Mouse (Mus musculus): ENCODE measurements around the gene Dnah8. TPM values are rescaled to one million over a fixed set of nuclear protein-coding genes. Genes with fewer than 3 reads are reported as not detected.
A peak's percentile ranks its signal among the peaks of the same experiment; 100 is the strongest.

Dnah8 gene
- total RNA-seq, 2 experiments from 2014 or later = 3.0 to 3.8 TPM

GRCm38 (mm10) chr17:30859989-30860585, 235.9 kb downstream of the Dnah8 start:
- intact Hi-C loops (cut with DNase I) = no loop called here
- DNase-seq = no peak

GRCm38 (mm10) chr17:30860606-30861005, 236.5 kb downstream of the Dnah8 start:
- intact Hi-C loops (cut with DNase I) = no loop called here
- DNase-seq = no peak

- no peak for DNase-seq
- intact Hi-C loops (cut with DNase I) = no loop called here
These were observed 242.1 kb downstream of the Dnah8 start for GRCm38 (mm10) chr17:30866281-30866680.

- peak; percentile 22 to 23 for DNase-seq
- intact Hi-C loops (cut with DNase I) = no loop called here
These were observed 242.8 kb downstream of the Dnah8 start for GRCm38 (mm10) chr17:30866966-30867365.

GRCm38 (mm10) chr17:30871040-30871439, 246.9 kb downstream of the Dnah8 start:
- intact Hi-C loops (cut with DNase I) = no loop called here

DNA sequence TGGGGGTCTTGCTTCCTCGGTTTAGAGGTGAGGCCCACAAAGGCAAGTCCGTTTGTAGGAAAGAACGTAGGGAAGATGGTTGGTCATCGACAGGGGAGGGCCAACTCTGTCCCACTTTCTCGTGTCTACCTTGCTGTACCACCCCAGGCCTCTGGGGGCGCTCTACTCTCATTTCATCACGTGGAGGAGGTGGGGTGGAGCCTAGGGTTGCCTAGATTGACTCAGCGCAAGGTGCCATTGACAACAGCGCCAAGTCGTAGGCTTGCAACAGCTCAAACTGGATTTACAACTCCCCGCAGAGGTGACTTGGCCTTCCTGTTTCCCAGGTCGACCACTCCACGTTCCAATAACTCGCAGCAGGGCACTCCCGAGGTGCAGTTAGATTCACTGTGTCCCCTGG, 250.1 kb downstream of the Dnah8 start:
- intact Hi-C loops (cut with DNase I) = no loop called here
- peak in 1 of 2 experiments; percentile 16 for DNase-seq

More at GRCm38 (mm10) chr17:30871040-30871439, 246.9 kb downstream of the Dnah8 start:
- no peak for DNase-seq

DNA sequence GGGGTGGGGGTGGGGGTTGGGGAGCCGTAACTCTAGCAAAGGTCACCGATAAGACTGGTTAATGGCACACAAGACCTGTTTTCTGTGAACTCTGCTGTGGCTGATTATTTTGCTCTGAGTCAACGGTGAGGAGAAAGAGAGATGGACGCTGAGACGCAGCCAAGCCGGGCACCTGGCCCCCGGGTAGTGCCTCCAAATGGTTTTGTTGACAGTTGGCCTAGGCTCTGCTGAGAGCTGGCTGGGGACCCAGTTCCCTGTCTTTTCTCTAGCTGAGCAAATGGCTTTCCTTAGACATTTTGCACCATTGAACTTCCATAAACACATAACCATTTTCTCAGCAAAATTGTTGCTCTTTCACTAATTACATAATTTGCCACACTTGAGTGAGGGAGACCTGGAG, 253.3 kb downstream of the Dnah8 start:
- intact Hi-C loops (cut with DNase I) = no loop called here
- DNase-seq = no peak

DNA sequence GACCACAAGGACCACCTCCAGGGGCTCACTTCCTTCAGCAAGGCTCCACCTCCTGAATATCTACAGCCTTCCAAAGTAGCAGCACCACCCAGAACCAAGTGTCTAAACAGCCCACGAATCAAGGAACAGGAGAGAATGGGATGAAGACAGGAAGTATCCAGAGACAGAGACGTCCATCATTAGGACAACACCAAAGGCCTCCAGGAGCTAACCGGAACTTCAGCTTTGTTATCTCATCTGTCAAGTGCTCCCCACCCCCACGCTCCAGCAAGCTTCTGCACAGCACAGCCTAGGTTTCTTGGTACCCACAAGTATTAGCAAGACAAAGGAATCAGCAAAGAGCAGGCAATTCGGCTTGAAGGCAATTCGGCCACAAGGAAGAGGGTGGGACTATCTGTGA, 254.5 kb downstream of the Dnah8 start:
- DNase-seq = no peak
- intact Hi-C loops (cut with DNase I) = no loop called here

DNA sequence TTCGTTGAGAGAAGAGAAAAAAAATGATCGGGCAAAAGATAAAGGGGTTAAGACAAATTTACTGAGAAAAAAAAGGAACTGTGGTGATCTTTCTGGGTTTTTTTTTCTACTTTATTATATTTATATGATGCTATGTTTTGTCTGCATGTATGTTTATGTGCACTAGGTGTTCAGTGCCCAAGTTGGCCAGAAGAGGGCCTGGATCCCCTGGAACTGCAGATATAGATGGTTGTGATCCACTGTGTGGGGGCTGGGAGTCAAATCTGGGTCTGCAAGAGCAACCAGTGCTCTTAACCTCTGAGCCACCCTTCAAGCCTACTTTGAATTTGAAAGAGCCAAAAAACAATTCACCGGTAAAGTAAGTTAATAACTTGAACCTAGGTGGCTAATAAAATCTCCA, 256.2 kb downstream of the Dnah8 start:
- intact Hi-C loops (cut with DNase I) = loop anchor here (2.0 kb wide), 1 partner anchor 502 kb away; no protein-coding TSS in a partner anchor

DNA sequence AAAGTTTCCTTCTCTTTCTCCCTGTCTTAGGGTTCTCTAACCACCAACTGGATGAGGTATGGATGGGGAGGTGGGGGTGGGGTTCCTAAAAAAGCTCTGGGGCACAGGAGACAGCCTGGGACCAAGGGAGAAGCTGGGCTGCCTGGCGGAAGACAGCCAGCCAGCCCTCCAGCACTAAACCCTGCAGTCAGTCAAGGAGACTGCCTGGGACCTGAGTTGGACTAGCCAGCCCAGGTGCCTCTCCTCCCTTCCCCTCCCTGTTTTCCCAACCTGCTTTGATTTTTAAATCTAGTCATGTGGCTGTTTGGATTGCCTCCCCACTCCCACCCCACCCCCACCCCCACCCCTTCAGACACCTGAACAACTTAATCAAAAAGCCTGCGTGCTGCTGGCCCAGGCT, 256.8 kb downstream of the Dnah8 start:
- no peak for DNase-seq
- intact Hi-C loops (cut with DNase I) = loop anchor here (2.0 kb wide), 1 partner anchor 502 kb away; no protein-coding TSS in a partner anchor

More for the DNA sequence above, 256.2 kb downstream of the Dnah8 start:
- no peak for DNase-seq

GRCm38 (mm10) chr17:30882206-30882605, 258.1 kb downstream of the Dnah8 start:
- peak; percentile 22 to 34 for DNase-seq
- intact Hi-C loops (cut with DNase I) = no loop called here

DNA sequence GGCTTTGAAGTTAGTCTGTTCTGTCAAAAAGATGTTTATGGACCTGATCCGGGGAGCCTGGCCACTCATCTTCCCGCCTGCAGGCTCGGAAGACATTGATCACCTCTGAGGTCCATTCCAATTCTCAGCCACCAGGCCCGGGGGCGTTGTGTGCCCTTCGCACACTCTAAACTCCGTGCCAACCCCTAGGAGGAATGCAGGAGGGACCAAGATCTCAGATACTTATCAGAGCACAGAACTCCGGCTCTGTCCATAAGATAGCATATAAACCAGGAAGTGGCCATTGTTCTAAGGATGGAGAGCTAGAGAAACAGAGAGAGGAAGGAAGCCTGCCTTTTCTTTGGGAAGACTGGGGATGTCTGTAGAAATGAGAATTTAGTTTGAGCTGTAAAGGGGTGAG, 259.4 kb downstream of the Dnah8 start:
- no peak for DNase-seq
- intact Hi-C loops (cut with DNase I) = no loop called here

GRCm38 (mm10) chr17:30892086-30892485, 267.9 kb downstream of the Dnah8 start:
- no peak for DNase-seq
- intact Hi-C loops (cut with DNase I) = no loop called here

DNA sequence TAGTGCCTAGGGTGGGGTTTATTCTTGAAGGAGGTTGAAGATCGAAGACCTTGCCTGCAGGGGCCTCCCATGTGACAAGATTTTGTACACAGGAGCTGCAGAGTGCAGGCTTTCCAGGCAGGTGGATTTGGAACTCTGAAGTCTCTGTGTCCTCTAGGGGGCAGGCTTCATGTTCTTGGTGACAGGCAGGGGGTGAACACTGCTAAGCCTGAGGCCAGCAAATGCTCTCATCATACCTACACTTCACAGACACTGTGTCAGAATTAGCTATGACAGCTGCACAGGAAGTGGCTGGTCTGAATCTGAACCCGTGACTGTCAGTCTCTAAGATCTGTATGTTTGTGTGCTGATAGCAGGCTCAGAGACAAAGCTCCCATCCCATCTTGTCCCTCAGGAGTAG, 268.6 kb downstream of the Dnah8 start:
- DNase-seq = peak in 1 of 2 experiments; percentile 22
- intact Hi-C loops (cut with DNase I) = no loop called here

DNA sequence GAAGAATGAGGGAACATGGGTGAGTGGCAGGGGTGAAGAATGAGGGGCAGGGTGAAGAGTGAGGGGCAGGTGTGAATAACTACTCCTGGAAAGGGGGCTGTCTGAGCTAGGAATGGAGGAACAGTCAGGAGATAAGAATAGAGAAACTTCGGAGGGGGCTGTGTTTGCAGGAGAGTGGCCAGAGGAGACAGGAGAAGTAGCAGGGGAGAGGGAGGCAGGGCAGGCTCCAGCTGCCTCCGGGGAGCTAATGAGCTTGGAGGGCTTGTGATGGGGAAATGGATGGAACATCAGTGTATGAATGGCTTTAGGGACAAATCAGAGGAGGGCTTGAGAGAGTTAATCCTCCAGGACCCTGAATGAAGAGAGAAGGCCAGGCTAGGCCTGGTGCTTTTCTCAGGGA, 272.9 kb downstream of the Dnah8 start:
- no peak for DNase-seq
- intact Hi-C loops (cut with DNase I) = no loop called here

DNA sequence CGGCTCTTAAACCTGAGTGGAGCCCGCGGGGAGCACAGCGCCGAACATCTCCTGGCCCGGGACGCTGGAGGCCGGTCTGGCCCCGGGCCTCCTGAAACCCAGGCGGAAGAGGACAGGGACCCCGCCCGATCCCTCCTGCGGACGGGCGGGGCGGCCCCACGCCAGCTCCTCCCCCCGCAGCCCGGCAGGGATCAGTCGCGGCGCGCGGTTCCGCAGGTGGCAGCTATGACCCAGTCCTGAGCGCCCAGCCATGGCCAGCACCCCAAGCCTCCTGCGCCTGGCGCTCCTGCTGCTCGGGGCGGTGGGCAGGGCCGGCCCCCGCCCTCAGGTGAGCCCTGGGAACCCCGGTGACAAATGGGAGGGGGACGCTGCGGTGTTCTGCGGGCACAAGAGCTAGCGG, 277.5 kb downstream of the Dnah8 start, which contains the start of gene Glp1r:
Gene Glp1r (plus strand): TSS at position 191 of the 400 bp plus-strand sequence.
- intact Hi-C loops (cut with DNase I) = no loop called here
- DNase-seq = no peak

DNA sequence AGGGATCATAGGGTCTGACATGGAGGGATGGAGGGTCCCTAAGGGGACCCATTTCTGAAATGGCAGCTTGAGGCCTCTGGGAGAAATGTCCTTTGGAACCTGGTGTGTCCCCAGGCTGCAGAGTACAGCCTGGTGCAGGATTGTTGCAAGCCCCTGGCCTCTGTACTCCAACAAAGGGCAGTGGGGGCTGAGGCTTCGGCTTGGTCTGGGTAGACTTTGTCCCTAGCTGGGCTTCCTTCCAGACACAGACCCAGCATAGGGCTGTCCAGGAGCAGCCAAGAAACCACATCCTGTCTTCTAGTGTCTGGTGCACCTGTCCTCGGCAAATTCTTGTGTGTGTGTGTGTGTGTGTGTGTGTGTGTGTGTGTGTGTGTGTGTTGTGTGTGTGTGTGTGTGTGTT, 279.9 kb downstream of the Dnah8 start:
- DNase-seq = no peak
- intact Hi-C loops (cut with DNase I) = no loop called here

DNA sequence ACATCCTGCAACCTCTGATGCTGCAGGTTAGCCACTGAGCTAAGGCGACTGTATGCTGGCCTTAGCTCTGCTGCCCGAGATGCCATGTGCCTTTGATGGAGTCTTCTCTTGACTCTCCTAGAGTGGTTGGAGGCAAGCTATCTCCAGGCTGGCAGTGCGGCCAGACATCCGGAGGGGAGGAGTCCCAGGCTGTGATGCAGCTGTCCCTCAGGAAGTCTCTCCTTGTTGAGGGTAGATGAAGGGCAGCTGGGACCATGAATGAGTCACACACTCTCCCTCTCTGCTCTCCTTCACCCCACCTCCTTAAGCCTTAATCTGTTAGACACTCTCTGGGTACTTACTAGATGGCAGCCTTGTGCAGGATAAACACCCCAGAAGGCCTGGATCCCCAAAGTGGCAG, 283.4 kb downstream of the Dnah8 start:
- DNase-seq = no peak

GRCm38 (mm10) chr17:30910866-30911731, 286.9 kb downstream of the Dnah8 start:
- intact Hi-C loops (cut with DNase I) = no loop called here
- DNase-seq = peak in 1 of 2 experiments; percentile 9

More for the DNA sequence above, 283.4 kb downstream of the Dnah8 start:
- intact Hi-C loops (cut with DNase I) = no loop called here

GRCm38 (mm10) chr17:30911732-30912088, 287.6 kb downstream of the Dnah8 start:
- DNase-seq = no peak
- intact Hi-C loops (cut with DNase I) = no loop called here

- intact Hi-C loops (cut with DNase I) = no loop called here
- DNase-seq = no peak
These were observed 288.4 kb downstream of the Dnah8 start for GRCm38 (mm10) chr17:30912536-30912935.

DNA sequence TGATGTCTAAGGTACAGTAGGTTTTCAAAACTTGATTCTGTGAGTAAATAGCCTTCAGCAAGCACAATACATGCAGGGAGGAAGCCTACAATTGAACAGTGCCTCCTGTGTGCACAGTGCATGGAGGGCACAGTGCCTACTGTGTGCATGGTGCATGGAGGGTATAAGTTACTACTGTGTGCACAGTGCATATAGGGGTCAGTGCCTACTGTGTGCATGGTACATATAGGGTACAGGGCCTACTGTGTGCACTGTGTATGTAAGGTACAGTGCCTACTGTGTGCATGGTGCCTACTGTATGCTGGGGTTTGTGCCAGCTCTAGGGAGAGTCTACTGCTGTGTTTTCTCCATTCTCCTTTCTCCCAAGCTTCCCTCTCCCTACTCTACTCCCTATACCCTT, 290.1 kb downstream of the Dnah8 start:
- no peak for DNase-seq
- intact Hi-C loops (cut with DNase I) = no loop called here

All from heart, postnatal 10 days (tissue).